Mouse (Mus musculus): Measurements from ENCODE around the gene Tnfrsf21. TPM values are rescaled to one million over a fixed set of nuclear protein-coding genes. Genes with fewer than 3 reads are reported as not detected.

Tnfrsf21 gene
- polyA plus RNA-seq, 1 experiment, result 65.3 TPM

- Histone ChIP-seq H3K27ac (ENCODE audit: insufficient read depth, low read length) (no peak overlapping the region), H3K27me3 (ENCODE audit: control insufficient read depth, insufficient read depth, low read length) (no peaks in the 10 kb centered on the region), H3K4me1 (ENCODE audit: control insufficient read depth, insufficient read depth, low read length) (no peaks in the 10 kb centered on the region), H3K4me3 (replicated peaks; ENCODE audit: insufficient read depth, low read depth, low read length) (no peak overlapping the region)
- TF ChIP-seq CTCF (IDR thresholded peaks at IDR 0.05; ENCODE audit: borderline replicate concordance, insufficient read depth, low read depth, low read length), result no peak
- no peak for TF ChIP-seq POLR2A (IDR thresholded peaks at IDR 0.05; ENCODE audit: borderline replicate concordance, insufficient read depth, low read length)
- DNase-seq, result no peak
- WGBS, result 90% methylated on average over 5 of the region's 5 CpGs
Observed at GRCm38 (mm10) chr17:43107338-43107737, 91.0 kb downstream of the Tnfrsf21 start.

GRCm38 (mm10) chr17:43109501-43109900 lies 93.1 kb downstream of the Tnfrsf21 start:
- Histone ChIP-seq H3K4me1 (ENCODE audit: control insufficient read depth, insufficient read depth, low read length) (no peaks in the 10 kb centered on the region), H3K27me3 (ENCODE audit: control insufficient read depth, insufficient read depth, low read length) (no peaks in the 10 kb centered on the region), H3K27ac (ENCODE audit: insufficient read depth, low read length) (no peak overlapping the region), H3K4me3 (replicated peaks; ENCODE audit: insufficient read depth, low read depth, low read length) (no peak overlapping the region)
- TF ChIP-seq POLR2A (IDR thresholded peaks at IDR 0.05; ENCODE audit: borderline replicate concordance, insufficient read depth, low read length) (no peak), CTCF (IDR thresholded peaks at IDR 0.05; ENCODE audit: borderline replicate concordance, insufficient read depth, low read depth, low read length) (no peak)
- no peak for DNase-seq
- WGBS, result 78% methylated on average over 4 of the region's 4 CpGs

GRCm38 (mm10) chr17:43110168-43110885 lies 94.0 kb downstream of the Tnfrsf21 start:
- no peaks in the 10 kb centered on the region for H3K27me3 ChIP-seq (ENCODE audit: control insufficient read depth, insufficient read depth, low read length)
- TF ChIP-seq CTCF (IDR thresholded peaks at IDR 0.05; ENCODE audit: borderline replicate concordance, insufficient read depth, low read depth, low read length), result no peak
- WGBS, result 79% methylated on average over 9 of the region's 9 CpGs
- no peak overlapping the region for H3K27ac ChIP-seq (ENCODE audit: insufficient read depth, low read length)
- DNase-seq, result no peak
- no peak overlapping the region for H3K4me3 ChIP-seq (replicated peaks; ENCODE audit: insufficient read depth, low read depth, low read length)
- no peaks in the 10 kb centered on the region for H3K4me1 ChIP-seq (ENCODE audit: control insufficient read depth, insufficient read depth, low read length)

- no peaks in the 10 kb centered on the region for H3K27me3 ChIP-seq (ENCODE audit: control insufficient read depth, insufficient read depth, low read length)
- no peak overlapping the region for H3K27ac ChIP-seq (ENCODE audit: insufficient read depth, low read length)
- no peak overlapping the region for H3K4me3 ChIP-seq (replicated peaks; ENCODE audit: insufficient read depth, low read depth, low read length)
- WGBS, result 56% methylated on average over 9 of the region's 9 CpGs
- no peak for TF ChIP-seq POLR2A (IDR thresholded peaks at IDR 0.05; ENCODE audit: borderline replicate concordance, insufficient read depth, low read length)
- TF ChIP-seq CTCF (IDR thresholded peaks at IDR 0.05; ENCODE audit: borderline replicate concordance, insufficient read depth, low read depth, low read length), result no peak
- no peak for DNase-seq
- H3K4me1 ChIP-seq (ENCODE audit: control insufficient read depth, insufficient read depth, low read length), result no peaks in the 10 kb centered on the region
Observed at GRCm38 (mm10) chr17:43113391-43113984, 97.1 kb downstream of the Tnfrsf21 start.

- Histone ChIP-seq H3K4me3 (replicated peaks; ENCODE audit: insufficient read depth, low read depth, low read length) (no peak overlapping the region), H3K4me1 (ENCODE audit: control insufficient read depth, insufficient read depth, low read length) (no peaks in the 10 kb centered on the region), H3K27ac (ENCODE audit: insufficient read depth, low read length) (no peak overlapping the region), H3K27me3 (ENCODE audit: control insufficient read depth, insufficient read depth, low read length) (no peaks in the 10 kb centered on the region)
- DNase-seq, result no peak
- no peak for TF ChIP-seq POLR2A (IDR thresholded peaks at IDR 0.05; ENCODE audit: borderline replicate concordance, insufficient read depth, low read length)
- no peak for TF ChIP-seq CTCF (IDR thresholded peaks at IDR 0.05; ENCODE audit: borderline replicate concordance, insufficient read depth, low read depth, low read length)
- 23% methylated on average over 8 of the region's 8 CpGs for WGBS
Observed at GRCm38 (mm10) chr17:43114086-43114581, 97.8 kb downstream of the Tnfrsf21 start.

GRCm38 (mm10) chr17:43114926-43115325 lies 98.6 kb downstream of the Tnfrsf21 start:
- no peak overlapping the region for H3K27ac ChIP-seq (ENCODE audit: insufficient read depth, low read length)
- WGBS, result 93% methylated on average over 6 of the region's 6 CpGs
- no peaks in the 10 kb centered on the region for H3K27me3 ChIP-seq (ENCODE audit: control insufficient read depth, insufficient read depth, low read length)
- no peak overlapping the region for H3K4me3 ChIP-seq (replicated peaks; ENCODE audit: insufficient read depth, low read depth, low read length)
- no peaks in the 10 kb centered on the region for H3K4me1 ChIP-seq (ENCODE audit: control insufficient read depth, insufficient read depth, low read length)
- no peak for DNase-seq
- TF ChIP-seq CTCF (IDR thresholded peaks at IDR 0.05; ENCODE audit: borderline replicate concordance, insufficient read depth, low read depth, low read length), result no peak
- no peak for TF ChIP-seq POLR2A (IDR thresholded peaks at IDR 0.05; ENCODE audit: borderline replicate concordance, insufficient read depth, low read length)

GRCm38 (mm10) chr17:43116748-43117147 lies 100.4 kb downstream of the Tnfrsf21 start:
- DNase-seq, result no peak
- no peaks in the 10 kb centered on the region for H3K4me1 ChIP-seq (ENCODE audit: control insufficient read depth, insufficient read depth, low read length)
- H3K27me3 ChIP-seq (ENCODE audit: control insufficient read depth, insufficient read depth, low read length), result no peaks in the 10 kb centered on the region
- H3K4me3 ChIP-seq (replicated peaks; ENCODE audit: insufficient read depth, low read depth, low read length), result no peak overlapping the region
- no peak overlapping the region for H3K27ac ChIP-seq (ENCODE audit: insufficient read depth, low read length)
- no peak for TF ChIP-seq POLR2A (IDR thresholded peaks at IDR 0.05; ENCODE audit: borderline replicate concordance, insufficient read depth, low read length)
- no peak for TF ChIP-seq CTCF (IDR thresholded peaks at IDR 0.05; ENCODE audit: borderline replicate concordance, insufficient read depth, low read depth, low read length)
- 29% methylated on average over 10 of the region's 10 CpGs for WGBS

- no peaks in the 10 kb centered on the region for H3K27me3 ChIP-seq (ENCODE audit: control insufficient read depth, insufficient read depth, low read length)
- H3K27ac ChIP-seq (ENCODE audit: insufficient read depth, low read length), result no peak overlapping the region
- WGBS, result 88% methylated on average over 12 of the region's 12 CpGs
- H3K4me3 ChIP-seq (replicated peaks; ENCODE audit: insufficient read depth, low read depth, low read length), result no peak overlapping the region
- TF ChIP-seq CTCF (IDR thresholded peaks at IDR 0.05; ENCODE audit: borderline replicate concordance, insufficient read depth, low read depth, low read length), result no peak
- TF ChIP-seq POLR2A (IDR thresholded peaks at IDR 0.05; ENCODE audit: borderline replicate concordance, insufficient read depth, low read length), result no peak
- H3K4me1 ChIP-seq (ENCODE audit: control insufficient read depth, insufficient read depth, low read length), result no peaks in the 10 kb centered on the region
- DNase-seq, result no peak
Observed at GRCm38 (mm10) chr17:43119446-43119845, 103.1 kb downstream of the Tnfrsf21 start.
